Mouse (Mus musculus) heart, postnatal 0 days (tissue): ENCODE results near the gene Coq5. TPM values are rescaled to one million over a fixed set of nuclear protein-coding genes. Genes with fewer than 3 reads are reported as not detected.
"Not testable (repeated sequence)": the region's sequence is repeated elsewhere in the genome, so short reads cannot be mapped to it uniquely, and the experiment has no call there.

ENCODE experiments used
- ATAC-seq: fragments of 200-750 bp; cut with Nextera tagmentation; 2 replicates; pipeline ENCODE4 v1.8.0; 2017; ENCODE audit warnings: low read depth, moderate number of reproducible peaks, moderate library complexity; ENCODE audit not compliant: insufficient read depth
- DNase-seq: peaks from one replicate; pipeline ENCODE4 v3.0.0-alpha.2; 2016; ENCODE audit warnings: low spot score
- H3K27ac ChIP-seq: fragments of 300-500 bp; sonication (generic); 2 replicates; pipeline ENCODE4 v1.5.1; 2014; ENCODE audit warnings: low read depth, mild to moderate bottlenecking
- H3K27me3 ChIP-seq: fragments of 300-500 bp; sonication (generic); 2 replicates; pipeline ENCODE4 v1.6.1; 2014; ENCODE audit warnings: low read length, mixed read lengths; ENCODE audit not compliant: control insufficient read depth, insufficient read depth
- H3K36me3 ChIP-seq: fragments of 300-500 bp; sonication (generic); replicated peaks from 2 replicates; pipeline ENCODE4 v1.6.1; 2014; ENCODE audit warnings: low read length, mixed read lengths; ENCODE audit not compliant: control insufficient read depth, insufficient read depth
- H3K4me1 ChIP-seq: fragments of 300-500 bp; sonication (generic); 2 replicates; pipeline ENCODE4 v1.6.1; 2014; ENCODE audit warnings: antibody characterized with exemption; ENCODE audit not compliant: control insufficient read depth, insufficient read depth
- H3K4me2 ChIP-seq: fragments of 300-500 bp; sonication (generic); 2 replicates; pipeline ENCODE4 v1.6.1; 2014; ENCODE audit warnings: low read depth, mild to moderate bottlenecking, low read length, moderate library complexity
- H3K4me3 ChIP-seq: fragments of 300-500 bp; sonication (generic); 2 replicates; pipeline ENCODE4 v1.5.1; 2014; ENCODE audit warnings: low read depth, low read length
- H3K9ac ChIP-seq: fragments of 300-500 bp; sonication (generic); replicated peaks from 2 replicates; pipeline ENCODE4 v1.6.1; 2014; ENCODE audit warnings: low read depth, low read length, mixed read lengths
- H3K9me3 ChIP-seq: fragments of 300-500 bp; sonication (generic); replicated peaks from 2 replicates; pipeline ENCODE4 v1.6.1; 2016; ENCODE audit warnings: low read length; ENCODE audit not compliant: control insufficient read depth
- CTCF ChIP-seq: IDR thresholded peaks from 2 replicates; pipeline ENCODE4 v1.5.1; 2016; ENCODE audit warnings: antibody characterized with exemption, control low read depth, low read depth
- EP300 ChIP-seq: IDR thresholded peaks from 2 replicates; pipeline ENCODE4 v1.6.1; 2016; ENCODE audit warnings: antibody characterized with exemption, low read depth
- WGBS: fragments of 180-500 bp; shearing (Covaris S2); extraction: QIAGEN DNeasy Blood & Tissue Kit; methylation state at CpG from one replicate; pipeline ENCODE4 v1.1.7; 2014; 5-methylcytosine and 5-hydroxymethylcytosine counted together
- polyA plus RNA-seq: library from polyadenylated mRNA; unstranded; fragments of >200 nt; fragmentation: Nextera tagmentation; extraction: Ambion mirVana; gene quantifications from 2 replicates; pipeline ENCODE4 v1.2.1, GENCODE M21; 2015
- total RNA-seq: library from RNA; depleted of rRNA; stranded (reverse); fragments of >200 nt; gene quantifications from 2 replicates; pipeline ENCODE4 v1.2.3, GENCODE M21; 2014; ENCODE audit warnings: low replicate concordance

Coq5 gene
- total and polyA plus RNA-seq, 2 experiments from 2014 or later: 82.7 to 116 TPM

- 88% methylated on average over 8 of the region's 8 CpGs for WGBS
- H3K9ac ChIP-seq: no peak overlapping the region
- no peaks in the 10 kb centered on the region for H3K9me3 ChIP-seq
- no peak overlapping the region for H3K4me3 ChIP-seq
- 0 out of 2 replicates have a peak, but pooled peaks cover 2% of the 10 kb centered on the region for H3K4me1 ChIP-seq
- H3K27ac ChIP-seq: no peak overlapping the region
- DNase-seq (no peak), ATAC-seq (no peak)
- TF ChIP-seq EP300: no peak
- TF ChIP-seq CTCF: no peak
- H3K4me2 ChIP-seq: no peak overlapping the region
- H3K36me3 ChIP-seq: peaks cover 77% of the 10 kb centered on the region
- no peaks in the 10 kb centered on the region for H3K27me3 ChIP-seq
These were observed 14.7 kb downstream of the Coq5 start for GRCm38 (mm10) chr5:115294173-115294572.

- 77% methylated on average over 10 of the region's 10 CpGs for WGBS
- Histone ChIP-seq H3K36me3 (peaks cover 58% of the 10 kb centered on the region), H3K9ac (no peak overlapping the region), H3K9me3 (no peaks in the 10 kb centered on the region), H3K4me1 (0 out of 2 replicates have a peak, but pooled peaks cover 4% of the 10 kb centered on the region), H3K4me2 (no peak overlapping the region), H3K27ac (no peak overlapping the region), H3K27me3 (no peaks in the 10 kb centered on the region), H3K4me3 (no peak overlapping the region)
- TF ChIP-seq EP300 (no peak), CTCF (no peak)
- DNase-seq: no peak
- ATAC-seq: no peak
These were observed 16.9 kb downstream of the Coq5 start for GRCm38 (mm10) chr5:115296347-115296746.

GRCm38 (mm10) chr5:115300035-115300744, 20.7 kb downstream of the Coq5 start:
- Histone ChIP-seq H3K4me2 (peak overlapping the region; percentile 77), H3K4me1 (0 out of 2 replicates have a peak, but pooled peaks cover 8% of the 10 kb centered on the region), H3K27me3 (no peaks in the 10 kb centered on the region), H3K9me3 (no peaks in the 10 kb centered on the region), H3K27ac (peak overlapping the region; percentile 82), H3K9ac (peak overlapping the region; percentile 71), H3K36me3 (peaks cover 34% of the 10 kb centered on the region), H3K4me3 (peak overlapping the region; percentile 86)
- TF ChIP-seq CTCF (peak; percentile 44; the same call in 1 of the 2 replicates), EP300 (no peak)
- DNase-seq (peak; percentile 79), ATAC-seq (peak; percentile 8)
- WGBS: under 1% methylated on average over 45 of the region's 46 CpGs

- Histone ChIP-seq H3K4me1 (0 out of 2 replicates have a peak, but pooled peaks cover 8% of the 10 kb centered on the region), H3K9me3 (no peaks in the 10 kb centered on the region), H3K27ac (peak within 1 kb of the TSS; percentile 82), H3K4me3 (peak within 1 kb of the TSS; percentile 86), H3K36me3 (peaks cover 26% of the 10 kb centered on the region), H3K27me3 (no peaks in the 10 kb centered on the region), H3K9ac (peak within 1 kb of the TSS; percentile 71), H3K4me2 (peak within 1 kb of the TSS; percentile 83)
- peak; percentile 96 for ATAC-seq
- WGBS: under 1% methylated on average over 65 of the region's 66 CpGs
- DNase-seq: peak; percentile 95
- peak; percentile 98 for TF ChIP-seq EP300
- TF ChIP-seq CTCF: peak; percentile 17
These were observed 21.5 kb downstream of the Coq5 start, which contains the start of gene Dynll1 for GRCm38 (mm10) chr5:115300792-115301614. Gene Dynll1, minus strand, starts transcription at chr5:115300999.

- ATAC-seq (no peak), DNase-seq (no peak)
- Histone ChIP-seq H3K9ac (peak overlapping the region; percentile 40), H3K4me3 (peak overlapping the region; percentile 86), H3K4me2 (peak overlapping the region; percentile 83), H3K27me3 (no peaks in the 10 kb centered on the region), H3K9me3 (no peaks in the 10 kb centered on the region), H3K4me1 (0 out of 2 replicates have a peak, but pooled peaks cover 8% of the 10 kb centered on the region), H3K27ac (no peak overlapping the region), H3K36me3 (peaks cover 20% of the 10 kb centered on the region)
- WGBS: 29% methylated on average over 13 of the region's 13 CpGs
- TF ChIP-seq CTCF (no peak), EP300 (no peak)
These were observed 22.1 kb downstream of the Coq5 start for GRCm38 (mm10) chr5:115301615-115302014.

- H3K27ac ChIP-seq, ATAC-seq, H3K9ac ChIP-seq, H3K4me2 ChIP-seq, H3K4me1 ChIP-seq, H3K9me3 ChIP-seq, H3K4me3 ChIP-seq, DNase-seq, H3K27me3 ChIP-seq: not testable (repeated sequence)
- 84% methylated on average over 3 of the region's 7 CpGs for WGBS
- H3K36me3 ChIP-seq: peaks cover 14% of the 10 kb centered on the region
These were observed 22.7 kb downstream of the Coq5 start for GRCm38 (mm10) chr5:115302190-115302589.
